Mouse (Mus musculus) MN1 (cell line): ENCODE data around the gene Nebl.

Experiments
- DNase-seq: peaks from one replicate; pipeline ENCODE4 v3.0.0-alpha.2; 2016; ENCODE audit warnings: low spot score

Nebl gene

GRCm38 (mm10) chr2:17710083-17710482, 21.2 kb downstream of the Nebl start:
- no peak for DNase-seq

DNA sequence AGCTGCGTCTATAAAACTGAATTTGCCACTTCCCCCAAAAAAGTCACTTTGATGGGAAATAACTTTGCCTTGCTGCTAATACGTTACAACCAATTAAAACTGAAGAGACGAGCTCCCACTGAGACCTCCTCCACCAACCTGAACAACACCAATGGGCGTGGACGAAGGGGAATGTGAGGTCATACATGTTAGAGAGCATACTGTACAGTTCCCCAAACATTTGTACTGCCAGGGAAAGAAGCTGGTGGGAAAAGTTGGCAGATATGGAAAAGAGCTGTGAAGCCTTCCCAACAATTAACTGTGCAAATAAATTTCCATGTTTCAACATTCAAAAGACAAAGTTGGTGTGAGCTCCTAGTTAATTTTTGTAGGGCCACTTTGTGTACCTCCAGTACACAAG, 25.3 kb downstream of the Nebl start:
- no peak for DNase-seq

- DNase-seq = no peak
Observed at GRCm38 (mm10) chr2:17705426-17705825, 25.8 kb downstream of the Nebl start.

DNA sequence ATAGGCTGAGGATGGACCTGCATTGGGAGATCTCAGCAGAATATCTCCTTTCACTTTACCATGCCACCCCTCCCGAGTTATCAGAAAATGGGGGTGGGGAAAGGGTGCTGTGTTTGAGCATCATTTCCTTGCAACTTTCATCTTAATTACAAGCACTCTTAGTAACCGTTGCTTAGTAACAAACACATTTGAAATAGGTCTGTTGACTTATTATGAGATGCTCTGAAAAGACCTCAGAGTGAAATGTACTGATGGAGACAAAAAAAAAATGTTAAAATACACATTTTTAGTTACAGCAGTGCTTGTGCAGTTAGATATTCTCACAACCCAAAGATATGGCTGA, 28.1 kb downstream of the Nebl start:
- no peak for DNase-seq

- DNase-seq = no peak
Observed at GRCm38 (mm10) chr2:17702481-17703169, 28.6 kb downstream of the Nebl start.

DNA sequence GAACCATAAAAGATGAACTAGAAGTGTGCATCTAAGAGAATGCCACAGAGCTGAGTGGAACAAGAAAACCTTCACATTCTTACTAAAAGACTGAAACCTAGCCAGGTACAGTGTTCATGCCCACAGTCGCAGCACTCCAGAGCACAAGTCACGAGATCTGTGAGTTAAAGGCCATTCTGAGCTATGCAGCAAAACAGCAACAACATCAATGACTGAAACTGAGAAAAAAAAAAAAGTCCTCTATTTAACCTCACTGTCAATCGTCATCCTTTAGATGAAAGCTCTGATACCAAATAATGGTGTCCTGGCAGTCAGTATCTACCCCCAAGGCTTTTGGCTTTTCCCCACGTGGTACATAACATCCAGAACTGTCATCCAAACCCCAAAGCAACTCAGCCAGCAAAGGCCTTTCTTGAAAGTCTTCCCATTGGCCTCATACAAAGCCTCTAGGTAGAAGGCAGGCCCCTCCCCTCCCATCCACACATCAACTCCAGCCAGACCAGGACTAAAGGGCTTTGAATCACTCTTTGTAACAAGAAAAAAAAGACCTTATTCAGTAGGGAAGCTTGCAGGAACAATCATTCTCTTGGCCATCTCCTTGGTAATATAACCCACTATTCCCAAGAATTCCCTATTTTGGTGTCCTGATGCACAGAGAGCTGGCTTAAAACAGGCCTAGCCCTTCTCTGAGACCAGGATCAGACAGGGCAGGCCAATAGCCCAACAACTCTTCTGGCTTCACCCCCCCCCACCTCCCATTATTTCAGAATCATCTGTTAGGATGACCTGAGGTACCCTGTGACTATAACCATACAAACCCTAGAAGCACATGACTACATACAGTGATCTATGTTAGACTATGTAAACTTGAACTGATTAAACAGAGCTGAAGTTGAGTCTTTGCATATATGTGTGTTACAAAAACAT, 32.8 kb downstream of the Nebl start:
- no peak for DNase-seq

DNA sequence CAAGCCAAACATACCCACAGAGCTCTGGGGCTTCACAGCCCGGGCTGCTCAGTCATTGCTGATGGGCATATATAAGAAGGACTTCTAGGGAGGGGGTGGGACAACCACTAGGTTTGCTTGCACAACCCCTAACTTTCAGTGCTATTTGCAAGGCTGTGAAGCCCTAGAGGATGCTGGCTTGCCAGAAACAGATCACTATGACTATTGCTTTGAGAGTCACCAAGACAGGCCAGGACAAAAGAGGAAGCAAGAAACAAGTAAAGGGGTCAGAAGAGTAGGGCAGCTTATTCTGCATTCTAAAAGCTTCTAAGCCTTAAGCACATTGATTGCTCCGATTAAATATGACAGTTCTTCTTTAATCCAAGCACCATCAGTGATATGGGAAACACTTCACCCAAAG, 38.3 kb downstream of the Nebl start:
- DNase-seq = no peak

DNA sequence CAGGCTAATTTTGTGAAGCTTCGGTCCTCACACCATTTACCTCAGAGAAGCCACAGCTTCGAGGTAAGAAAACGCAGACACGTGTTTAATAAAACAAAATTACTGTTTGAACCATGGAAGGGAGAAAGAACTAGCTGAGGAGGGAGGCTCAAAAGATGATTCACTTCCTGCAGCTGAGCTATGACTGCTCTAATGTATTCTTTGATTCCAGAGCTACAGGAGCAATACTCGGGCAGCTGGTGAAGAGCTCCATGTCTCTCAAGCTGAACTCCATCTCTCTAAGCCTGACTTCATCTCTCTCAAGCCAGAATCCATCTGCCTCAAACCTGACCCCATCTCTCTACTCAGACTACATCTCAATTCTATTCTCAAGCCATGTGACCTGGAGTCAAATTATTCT, 41.0 kb downstream of the Nebl start:
- DNase-seq = no peak

GRCm38 (mm10) chr2:17687141-17687540, 44.1 kb downstream of the Nebl start:
- no peak for DNase-seq

DNA sequence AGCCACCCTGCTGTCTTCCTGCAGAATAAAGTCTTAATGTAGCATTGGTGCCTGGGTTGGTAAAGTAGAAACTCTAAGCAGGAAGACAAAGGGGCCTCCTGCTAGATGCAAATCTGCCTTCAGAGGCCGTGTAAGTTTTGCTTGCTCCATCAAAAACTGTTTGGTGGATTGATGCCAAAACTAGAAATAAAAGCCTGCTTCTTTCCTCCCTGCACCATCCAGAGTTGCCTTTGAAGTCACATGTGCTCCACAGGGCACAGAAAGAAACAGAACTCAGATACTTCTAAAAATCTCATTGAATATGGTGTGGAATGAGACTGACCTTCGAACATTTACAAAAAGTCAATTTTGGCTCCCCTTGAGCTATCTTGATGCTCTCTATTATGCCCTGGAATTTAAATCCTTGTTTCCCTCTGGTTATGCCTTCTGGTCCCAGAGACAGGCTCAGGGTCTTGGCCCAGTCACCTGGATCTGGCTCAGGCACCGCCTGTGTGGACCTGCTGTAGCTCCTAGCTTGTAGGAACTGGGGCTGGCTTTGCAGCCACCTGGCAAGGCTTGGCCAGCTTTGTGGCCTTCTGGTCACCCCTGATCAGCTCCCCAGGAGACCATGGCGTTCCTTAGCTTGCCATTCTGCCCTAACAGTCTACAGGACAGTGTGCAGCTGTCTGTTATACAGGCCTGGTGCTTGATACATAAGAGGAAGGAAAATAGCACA, 47.8 kb downstream of the Nebl start:
- DNase-seq = no peak

DNA sequence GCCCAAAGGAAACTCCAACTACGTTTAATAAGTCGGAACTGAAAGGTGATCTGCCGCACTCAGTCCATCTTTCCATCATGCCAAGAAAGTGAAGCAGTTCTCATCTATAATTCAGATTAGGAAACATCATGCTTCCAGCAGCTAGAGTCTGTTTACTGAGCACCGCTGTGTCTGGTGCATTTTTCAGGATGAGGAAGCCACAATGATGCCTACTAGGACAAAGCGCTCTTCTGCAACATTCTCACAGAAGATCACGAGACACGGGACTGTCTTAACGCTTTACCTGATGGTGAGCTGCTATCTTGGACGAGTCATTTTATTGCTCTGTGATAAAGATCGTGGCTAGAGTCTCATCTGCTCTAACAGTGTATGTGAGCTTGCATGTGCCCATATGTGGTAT, 59.1 kb downstream of the Nebl start:
- no peak for DNase-seq

DNA sequence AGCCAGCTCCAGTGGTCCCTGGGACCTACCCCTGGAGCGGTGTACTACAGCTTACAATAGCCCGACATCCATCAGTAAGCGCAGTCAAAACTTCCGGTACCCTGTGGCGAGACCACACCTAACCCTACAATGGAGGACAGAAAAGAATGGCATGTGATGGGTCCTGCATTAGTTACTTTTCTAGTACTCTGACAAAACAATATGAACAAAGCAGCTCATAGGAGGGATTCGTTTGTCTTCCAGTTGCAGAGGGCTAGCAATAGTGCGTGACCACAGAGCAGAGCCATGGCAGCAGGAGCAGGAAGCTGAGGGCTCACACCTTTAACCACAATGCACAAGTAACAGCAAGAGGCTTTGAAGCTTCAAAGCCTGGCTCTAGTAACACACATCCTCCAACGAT, 59.7 kb downstream of the Nebl start:
- no peak for DNase-seq

DNA sequence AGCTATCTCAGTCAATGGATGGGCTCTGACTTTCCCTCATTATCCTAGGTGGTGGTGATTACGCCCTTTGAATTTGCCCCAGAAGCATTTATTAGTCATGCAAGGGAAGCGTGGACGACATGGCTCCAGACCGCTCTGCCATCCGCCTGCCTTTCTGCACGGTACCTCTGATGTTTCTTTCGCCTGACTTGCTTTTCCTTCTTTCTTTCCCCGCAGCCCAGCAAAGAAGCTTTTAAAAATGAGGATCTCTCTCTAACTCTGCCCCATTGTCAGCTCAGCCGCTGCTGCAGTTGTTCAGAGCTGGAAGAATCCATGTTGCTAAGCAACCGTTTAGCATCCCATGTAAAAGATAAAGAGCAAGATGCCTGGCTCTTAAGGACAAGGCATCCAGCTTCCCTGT, 61.3 kb downstream of the Nebl start:
- no peak for DNase-seq

GRCm38 (mm10) chr2:17669000-17669399, 62.3 kb downstream of the Nebl start:
- DNase-seq = no peak

GRCm38 (mm10) chr2:17658176-17658575, 73.1 kb downstream of the Nebl start:
- DNase-seq = no peak

GRCm38 (mm10) chr2:17650147-17650834, 81.0 kb downstream of the Nebl start:
- DNase-seq = no peak

GRCm38 (mm10) chr2:17649728-17650127, 81.5 kb downstream of the Nebl start:
- DNase-seq = no peak

DNA sequence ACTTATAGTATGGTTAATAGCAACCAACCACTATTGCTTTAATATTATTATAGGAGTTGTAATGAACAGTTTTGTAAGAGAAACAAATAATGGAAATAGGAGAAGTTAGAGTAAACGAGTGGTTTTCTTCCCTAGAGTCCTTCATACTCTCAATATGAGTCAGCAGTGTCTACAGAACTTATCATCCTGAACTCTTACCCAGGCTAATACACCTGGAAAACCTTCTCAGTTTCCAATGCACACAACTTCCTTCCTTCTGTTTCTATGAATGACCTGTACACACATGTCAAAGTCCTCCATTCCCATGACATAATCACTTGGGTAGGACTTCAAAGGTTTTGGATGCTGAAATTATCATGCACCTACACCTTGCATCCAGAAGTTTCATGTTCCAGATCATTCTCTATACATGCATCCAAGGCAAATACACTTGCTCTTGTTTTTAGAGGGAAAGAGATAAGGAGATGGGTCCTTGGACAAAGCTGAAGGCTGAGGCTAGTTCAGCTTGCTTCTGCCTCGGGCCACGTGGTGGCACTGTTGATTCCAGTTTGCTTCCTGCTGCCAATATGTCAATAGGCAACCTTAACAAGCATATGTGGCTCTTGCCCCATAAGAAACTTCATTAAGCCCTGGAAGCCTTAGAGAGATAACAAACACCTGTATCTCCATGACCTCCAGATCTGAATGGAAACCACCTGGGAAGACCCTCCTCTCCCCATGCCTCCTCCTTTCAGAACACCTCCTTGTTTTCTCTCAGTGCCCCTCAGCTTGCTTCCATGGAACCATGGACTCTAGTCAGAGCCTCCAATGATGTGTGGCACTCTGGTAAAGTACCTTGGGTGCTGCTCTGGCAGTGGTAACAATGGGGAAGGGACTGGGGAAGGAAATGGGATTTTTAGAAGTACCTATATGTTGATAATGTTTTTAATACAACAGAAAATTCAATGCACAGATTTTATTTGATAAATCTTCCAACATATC, 86.7 kb downstream of the Nebl start:
- peak; percentile 51 for DNase-seq

DNA sequence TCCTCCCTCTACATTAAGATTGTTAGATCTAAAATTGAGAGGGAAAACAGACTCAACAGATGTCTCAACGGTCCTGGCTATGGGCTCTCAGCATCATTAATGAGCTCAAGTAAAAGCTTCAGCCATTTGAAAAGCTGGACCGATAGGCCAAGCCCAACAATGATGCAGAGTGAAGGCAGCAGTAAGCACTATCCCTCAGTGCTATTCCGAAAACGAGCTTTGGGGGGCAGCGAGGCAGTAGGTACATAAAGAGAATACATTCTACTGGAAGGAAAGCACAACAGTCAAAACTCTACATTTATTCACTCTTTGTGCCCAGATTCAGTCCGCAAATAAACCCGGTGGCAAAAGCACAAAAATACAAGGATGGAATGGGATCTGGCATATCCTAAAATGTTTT, 87.4 kb downstream of the Nebl start:
- DNase-seq = no peak

DNA sequence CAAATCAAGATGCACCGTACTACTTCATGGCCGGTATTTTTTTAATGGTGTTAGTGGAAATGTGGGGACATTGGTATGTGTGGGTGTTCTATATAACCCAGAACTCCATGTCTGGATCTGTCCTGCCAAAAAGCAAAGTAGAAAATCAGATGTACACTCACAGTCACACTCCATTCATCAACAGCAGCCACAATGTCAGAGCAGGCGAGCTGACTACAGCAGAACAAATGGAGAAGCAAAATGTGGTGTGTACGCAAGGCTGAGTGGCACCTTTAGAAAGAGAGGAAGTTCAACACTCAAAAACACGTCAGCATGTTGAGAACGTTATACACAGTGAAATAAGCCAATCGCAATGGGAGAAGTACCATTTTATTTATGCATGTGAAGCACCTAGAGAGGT, 88.5 kb downstream of the Nebl start:
- no peak for DNase-seq

GRCm38 (mm10) chr2:17640861-17641260, 90.4 kb downstream of the Nebl start:
- DNase-seq = no peak
